Mouse (Mus musculus): ENCODE data around the gene Pm20d1.

The Pm20d1 gene

DNA sequence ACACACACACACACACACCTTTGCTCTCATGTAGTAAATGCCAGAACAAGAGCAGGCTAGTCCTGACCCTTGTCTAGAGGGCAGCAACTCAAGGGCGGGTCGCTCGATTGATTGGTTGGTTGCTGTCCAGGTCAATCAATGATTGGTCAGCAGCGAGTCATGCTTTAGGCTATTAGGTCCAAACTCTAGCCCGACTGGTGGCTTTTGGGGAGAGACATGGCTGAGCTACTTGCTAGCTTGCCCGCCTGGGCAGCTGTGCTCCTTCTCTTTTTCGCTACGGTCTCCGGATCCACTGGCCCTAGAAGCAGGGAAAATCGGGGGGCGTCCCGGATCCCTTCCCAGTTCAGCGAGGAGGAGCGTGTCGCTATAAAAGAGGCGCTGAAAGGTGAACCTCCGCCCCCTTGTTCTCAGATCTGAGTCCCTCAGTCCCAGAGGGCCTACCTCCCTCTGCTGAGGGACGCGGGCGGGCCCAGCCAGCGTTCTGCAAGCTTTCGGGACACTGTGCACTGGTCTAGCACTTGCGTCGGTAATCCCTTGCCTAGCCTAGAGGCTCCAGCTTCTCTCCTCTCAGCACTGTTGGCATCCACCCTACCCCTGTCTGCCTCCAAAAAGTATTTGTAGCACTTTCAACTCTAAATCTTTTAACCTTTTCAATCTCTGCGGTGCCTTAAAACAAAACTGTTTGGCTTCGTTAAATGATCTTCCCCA, at the start of gene Pm20d1:
Gene Pm20d1, plus strand, starts transcription at position 180 of the 708 bp plus-strand sequence.
- DNase-seq, result no peak

DNA sequence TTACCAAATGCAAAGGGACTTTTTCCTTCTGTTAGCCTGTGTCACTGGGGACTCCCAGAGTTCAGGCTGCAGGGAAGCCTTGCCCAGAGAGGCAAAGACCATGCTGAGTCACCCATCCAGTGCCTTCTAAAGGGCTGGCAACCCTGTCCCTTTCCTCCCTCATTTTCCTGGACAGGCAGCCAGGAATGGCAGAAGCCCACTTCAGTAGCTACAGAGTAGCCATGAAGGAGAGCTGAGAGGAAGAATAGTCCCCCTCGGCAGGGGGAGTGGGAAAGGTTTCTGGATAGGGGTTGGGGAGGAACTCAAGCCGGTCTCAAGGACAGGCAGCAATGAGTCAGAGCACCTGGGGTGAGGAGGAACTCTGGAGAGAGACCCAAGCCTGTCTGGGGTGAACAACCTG, 49.4 kb upstream of the Pm20d1 start:
- DNase-seq, result no peak

DNA sequence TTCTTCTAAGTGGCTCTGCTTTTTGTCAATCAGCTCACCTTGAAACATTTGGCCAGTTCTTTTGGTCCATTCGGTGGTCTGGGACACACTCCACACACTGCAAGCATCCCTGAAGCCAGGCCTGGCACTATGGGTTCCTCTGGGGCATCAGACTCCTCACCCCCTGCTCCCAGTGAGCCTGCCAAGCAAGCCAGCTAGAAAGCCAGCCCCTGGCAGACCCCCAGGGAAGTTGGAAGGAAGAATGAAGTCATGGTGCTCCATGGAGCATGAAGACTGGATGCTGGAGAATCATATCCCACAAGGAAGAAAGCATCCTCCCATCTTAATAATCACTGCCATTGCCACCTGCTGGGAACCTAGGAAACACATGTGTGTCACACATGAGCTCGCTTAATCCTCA, 48.5 kb upstream of the Pm20d1 start:
- no peak for DNase-seq

DNA sequence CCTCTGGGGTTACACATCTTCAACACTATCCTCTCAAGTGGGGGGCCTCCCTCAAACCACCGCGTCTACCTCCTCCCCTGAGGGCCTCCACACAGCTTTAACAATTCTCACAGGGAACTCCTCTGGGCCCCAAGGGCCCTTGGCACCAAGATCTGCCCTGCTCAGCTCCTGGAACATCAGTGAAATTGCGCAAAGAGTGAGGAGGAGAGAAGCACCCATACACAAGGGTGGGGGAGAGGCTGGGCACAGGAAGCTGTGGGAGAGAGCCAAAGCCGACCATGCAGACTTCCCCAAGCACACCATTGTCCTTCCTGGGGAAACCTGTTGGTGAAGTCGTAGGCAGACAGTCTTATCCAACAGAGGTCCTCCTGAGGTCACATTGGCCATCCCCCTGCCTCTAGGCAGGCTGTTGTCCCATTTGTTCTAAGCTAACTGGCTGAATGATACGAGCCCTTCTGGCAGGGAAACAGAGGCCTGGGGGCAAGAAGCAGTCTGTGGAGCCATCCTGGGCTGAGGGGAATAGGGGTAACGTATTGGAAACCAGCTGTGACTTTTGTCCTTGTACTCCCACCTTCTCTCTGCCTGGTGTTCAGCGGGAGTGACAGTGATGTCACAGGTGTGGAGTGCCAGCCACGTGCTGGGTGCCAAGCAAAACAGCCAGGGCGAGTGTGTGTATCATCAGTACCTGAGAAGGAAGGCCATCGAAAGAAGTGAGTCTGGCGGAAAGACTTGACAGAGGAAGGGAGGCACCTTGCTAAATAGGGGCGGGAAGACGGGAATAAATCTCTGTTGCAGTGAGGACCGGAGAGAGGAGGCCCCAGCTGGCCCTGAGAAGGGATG, 47.3 kb upstream of the Pm20d1 start:
- DNase-seq, result no peak

DNA sequence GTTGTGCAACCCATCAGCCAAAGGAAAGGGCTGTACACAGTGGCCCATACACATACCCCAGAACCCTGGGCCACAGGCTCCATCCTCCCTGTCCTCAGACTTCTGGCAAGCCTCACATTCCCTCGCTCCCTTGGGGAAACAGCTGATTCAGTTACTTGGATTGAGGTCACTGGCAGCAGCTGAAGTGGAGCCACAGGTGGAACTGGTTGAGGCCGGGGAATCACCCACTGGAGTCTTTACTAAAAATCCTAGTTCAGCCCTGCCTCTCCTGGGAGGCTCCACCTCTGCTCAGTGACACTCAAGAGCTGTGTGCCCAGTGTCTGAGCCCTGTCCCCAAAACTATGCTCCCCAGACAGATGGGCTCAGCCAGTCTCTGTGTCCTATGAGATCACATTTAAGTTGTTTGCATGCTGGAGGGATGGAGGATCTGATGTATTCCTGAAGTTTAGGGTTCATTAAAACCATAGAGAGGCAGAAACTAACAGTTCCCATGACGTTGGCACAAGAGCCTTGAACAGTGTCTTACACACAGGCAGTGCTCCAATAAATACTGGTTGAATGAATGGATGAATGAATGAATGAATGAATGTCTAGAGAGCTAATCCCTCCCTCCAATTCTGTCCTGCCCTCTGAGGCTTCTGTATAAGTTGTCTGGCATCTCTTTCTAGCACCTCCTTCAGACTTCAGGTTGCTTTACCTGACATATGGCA, 45.8 kb upstream of the Pm20d1 start:
- DNase-seq, result no peak

DNA sequence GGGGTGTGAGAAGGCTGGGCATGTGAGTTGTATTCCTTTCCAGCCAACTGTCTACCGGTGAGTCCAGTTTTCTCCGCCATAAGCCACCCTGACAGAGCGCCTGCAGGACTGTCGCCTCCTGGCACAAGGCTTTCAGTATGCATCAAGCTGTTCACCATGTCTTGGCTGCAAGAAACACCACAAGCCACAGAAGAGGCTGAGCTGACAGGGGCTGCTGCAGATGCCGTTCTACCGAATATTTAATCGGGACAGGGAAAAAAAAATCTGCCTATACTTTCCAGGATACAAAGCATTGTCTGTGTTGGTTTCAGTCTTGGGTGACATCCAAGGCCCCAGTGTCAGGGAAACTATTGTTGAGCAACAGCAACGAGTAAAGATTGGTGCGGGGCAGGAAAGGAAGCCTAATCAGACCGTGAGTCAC, 45.3 kb upstream of the Pm20d1 start:
- no peak for DNase-seq

DNA sequence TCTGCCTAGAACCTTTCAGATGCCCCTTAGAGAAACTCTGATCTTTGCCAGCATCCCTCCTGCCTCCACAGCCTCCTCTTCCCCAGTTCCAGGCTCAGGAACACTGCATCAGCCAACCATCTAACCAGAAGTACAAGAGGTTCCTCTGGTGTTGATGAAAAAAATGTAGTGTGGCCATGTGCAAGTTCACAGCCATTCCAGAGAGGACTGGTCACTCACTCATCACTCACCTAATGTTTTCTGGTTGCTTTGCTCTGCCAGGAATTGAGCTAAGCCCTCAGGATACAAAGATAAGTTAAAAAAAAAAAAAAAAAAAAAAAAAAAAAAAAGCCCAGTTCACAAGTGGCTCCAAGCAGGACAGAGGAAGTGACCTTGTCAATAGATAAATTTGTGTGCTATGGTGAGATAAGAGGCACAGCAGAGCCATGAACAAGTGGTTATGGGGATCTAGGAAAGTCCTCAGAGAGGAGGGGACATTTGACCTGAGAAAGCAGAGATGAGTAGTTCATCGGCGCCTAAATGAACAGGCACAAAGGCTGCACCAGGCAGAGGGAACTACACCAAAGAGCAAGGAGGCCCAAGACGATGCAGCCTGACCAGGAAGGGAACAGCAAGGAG, 42.9 kb upstream of the Pm20d1 start:
- no peak for DNase-seq

DNA sequence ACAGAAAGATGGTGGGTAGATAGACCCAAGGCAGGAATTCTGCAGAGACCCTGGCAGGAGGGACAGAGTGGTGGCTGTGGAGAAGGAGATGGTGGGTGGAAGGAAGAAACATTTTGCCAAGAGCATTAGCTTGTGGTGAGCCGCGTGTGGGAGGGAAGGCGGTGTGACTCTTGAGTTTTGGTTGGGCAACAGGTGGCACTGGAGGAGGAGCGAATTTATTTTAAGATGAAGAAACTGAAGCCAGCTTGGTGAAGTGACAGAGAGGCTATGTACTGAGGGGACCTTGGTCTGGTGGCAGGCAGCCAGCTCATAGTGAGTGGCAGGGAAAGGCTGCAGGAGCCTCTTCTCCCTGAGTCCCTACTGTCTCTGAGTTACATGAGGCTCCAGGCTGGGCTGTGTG, 42.3 kb upstream of the Pm20d1 start:
- no peak for DNase-seq

DNA sequence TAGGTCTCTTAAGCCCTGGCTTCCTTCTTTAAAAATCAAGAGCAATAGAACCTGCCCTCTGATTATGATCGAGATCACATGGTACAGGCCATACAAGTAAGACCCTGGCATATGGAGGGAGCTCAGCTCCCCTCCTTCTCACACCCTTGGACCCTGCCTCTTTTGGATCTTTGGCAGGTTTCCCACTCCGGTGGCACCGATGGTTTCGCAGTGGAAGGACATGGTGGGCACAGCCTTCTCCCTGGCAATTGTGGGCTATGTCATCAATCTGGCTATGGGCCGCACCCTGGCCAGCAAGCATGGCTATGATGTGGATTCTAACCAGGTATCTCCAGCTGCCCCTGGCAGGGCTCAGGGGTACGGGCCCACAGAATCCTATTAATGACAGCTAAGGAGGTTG, 40.0 kb upstream of the Pm20d1 start:
- DNase-seq, result no peak

DNA sequence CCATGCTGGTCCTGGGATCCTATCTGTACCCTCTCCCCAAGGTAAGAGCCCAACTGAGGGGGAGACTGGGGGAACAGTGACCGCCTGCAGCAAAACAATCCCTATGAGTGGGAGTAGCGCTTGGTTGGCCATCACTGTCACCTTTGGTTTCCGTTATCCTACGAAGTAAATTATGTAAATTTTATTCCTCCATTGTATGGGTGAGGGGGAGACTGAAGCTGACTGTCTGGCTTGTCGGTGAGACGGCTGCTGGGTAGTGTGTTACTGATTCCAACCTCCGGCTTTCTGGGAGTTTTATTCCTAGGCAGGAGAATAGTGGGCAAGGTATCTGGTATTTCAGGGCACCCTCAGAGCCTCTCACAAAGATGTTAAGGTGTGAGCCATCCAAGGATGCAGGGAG, 38.4 kb upstream of the Pm20d1 start:
- DNase-seq, result no peak

DNA sequence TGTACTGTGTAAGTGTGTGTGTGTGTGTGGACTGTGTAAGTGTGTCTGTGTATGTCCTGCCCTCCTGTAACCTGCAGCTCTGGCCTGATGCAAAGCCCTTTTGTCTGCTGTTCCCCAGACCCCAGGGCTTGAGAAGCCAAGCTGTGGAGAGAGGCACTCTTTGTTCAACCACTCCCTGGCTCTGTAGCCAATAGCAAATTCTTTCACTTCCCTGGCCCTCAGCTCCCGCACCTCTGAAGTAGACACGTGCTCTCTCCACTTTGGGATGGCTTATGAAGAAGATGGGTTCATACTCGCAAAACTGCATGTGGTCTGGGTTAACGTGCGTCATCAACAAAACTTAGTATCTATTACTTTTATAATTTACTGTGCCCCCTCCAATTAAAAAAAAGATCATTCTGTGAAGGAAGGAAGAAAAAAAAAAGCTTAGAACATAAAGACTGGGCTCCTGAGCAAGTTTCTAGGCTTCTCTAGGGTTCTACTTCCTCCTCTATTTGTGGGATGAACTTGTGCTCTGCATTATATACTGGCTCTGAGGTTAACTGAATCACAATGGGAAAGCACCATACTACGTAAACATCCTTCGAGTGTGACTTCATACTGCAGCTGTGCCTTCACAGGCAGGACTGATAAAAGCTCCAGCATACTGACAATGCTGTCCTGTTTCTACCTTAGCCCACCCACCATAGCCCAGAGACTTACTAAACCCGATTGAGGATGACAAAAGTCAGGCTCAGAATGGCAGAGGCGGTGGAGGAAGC, 37.3 kb upstream of the Pm20d1 start:
- no peak for DNase-seq

DNA sequence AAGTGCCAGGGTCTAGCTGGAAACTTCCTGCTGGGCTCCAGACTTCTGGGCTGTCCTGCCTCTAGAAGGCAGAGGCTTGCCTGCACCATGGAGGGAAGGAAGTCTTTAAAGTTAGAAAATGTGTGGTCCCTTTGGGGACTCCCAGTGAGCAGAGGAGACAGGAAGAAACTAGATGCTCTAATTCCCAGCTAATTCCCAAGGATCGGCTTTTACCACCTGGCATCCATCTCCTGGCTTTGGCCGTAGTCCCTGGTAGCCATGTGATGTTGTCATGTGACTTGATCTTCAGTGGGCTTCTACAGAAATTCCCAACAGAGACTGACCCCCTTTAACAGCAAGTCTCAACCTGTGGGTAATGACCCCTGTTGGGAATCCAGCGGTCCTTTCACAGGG, 36.8 kb upstream of the Pm20d1 start:
- no peak for DNase-seq

DNA sequence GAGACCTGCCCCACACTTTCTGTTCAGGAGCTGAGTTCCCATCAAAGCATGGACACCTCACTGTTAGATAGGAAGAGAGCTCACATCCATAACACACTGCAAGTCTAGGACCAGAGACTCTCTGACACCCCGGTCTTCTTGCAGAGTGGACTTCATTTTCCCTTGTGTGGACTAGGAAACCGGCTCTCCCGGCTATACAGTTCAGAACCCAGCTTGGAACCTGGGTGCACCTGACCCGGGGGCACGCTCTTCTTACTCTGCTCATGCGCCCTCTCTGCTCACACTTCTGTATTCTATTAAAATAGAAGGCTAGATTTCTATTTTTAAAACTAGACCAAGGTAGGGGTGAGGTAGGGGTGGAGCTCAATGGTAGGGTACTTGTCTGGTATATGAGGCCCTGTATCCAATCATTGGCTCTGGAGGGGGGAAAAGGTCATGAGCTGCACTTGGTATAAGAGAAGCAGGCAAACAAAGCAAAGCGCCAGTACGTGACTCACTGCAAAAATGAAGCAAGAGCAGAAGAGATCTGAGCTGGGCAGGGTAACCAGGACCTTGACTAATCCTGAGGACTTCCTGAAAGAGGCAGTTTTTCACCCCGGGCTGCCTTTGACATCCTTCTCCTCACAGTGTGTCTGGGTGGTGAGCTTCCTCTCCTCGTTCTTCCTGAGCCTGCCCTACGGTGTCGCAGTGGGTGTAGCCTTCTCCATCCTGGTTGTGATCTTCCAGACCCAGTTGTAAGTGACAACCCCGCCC, 35.9 kb upstream of the Pm20d1 start:
- peak in 1 of 2 experiments; percentile 1 for DNase-seq

DNA sequence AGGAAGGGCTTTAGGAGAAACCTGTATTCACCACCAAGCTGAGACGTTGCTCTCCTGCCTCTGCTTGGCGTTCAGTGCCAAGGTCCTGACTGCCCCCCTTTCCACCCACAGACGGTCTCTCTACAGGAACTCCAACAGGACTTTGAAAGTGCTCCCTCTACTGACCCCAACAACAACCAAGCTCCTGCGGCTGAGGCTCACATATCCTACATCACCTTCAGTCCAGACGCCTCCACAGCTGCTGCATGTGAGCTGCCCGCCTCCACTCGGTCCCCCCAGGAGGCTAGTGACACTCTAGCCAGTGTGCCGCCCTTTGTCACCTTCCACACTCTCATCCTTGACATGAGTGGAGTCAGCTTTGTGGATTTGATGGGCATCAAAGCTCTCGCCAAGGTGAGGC, 33.5 kb upstream of the Pm20d1 start:
- no peak for DNase-seq

DNA sequence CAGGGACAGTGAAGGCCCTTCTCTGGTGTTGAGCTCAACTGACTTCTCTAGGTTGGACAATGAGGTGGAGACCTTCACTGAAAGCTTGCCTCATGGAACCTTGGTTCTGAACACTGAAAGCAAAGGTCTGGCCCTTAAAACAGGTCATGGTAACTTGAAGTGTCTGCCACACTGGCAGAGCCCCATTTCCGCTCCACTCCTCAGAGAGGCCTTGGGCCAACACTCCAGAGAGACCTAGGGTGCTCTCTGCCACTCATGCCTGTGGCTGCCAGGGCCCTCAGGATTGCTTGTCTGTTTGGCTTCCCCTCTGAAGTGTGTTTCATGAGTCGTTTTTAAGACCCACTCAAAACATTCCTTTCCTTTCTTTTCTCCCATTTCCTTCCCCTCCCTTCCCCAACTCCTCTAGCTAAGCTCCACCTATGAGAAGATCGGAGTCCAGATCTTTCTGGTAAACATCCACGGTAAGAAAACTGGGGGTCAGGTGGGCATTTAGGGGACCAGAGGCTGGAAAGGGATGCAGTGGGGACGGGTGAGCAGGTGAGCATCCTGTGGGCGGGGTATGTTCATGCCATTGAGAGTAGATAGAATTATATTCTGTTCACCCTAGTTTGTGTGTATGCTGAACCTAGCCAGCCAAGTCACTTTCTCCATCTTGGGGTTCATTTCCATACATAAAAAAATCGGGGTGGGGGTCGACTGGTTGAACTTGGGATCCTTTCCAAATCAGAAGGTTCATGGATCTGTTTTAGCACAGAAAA, 32.4 kb upstream of the Pm20d1 start:
- DNase-seq, result no peak

DNA sequence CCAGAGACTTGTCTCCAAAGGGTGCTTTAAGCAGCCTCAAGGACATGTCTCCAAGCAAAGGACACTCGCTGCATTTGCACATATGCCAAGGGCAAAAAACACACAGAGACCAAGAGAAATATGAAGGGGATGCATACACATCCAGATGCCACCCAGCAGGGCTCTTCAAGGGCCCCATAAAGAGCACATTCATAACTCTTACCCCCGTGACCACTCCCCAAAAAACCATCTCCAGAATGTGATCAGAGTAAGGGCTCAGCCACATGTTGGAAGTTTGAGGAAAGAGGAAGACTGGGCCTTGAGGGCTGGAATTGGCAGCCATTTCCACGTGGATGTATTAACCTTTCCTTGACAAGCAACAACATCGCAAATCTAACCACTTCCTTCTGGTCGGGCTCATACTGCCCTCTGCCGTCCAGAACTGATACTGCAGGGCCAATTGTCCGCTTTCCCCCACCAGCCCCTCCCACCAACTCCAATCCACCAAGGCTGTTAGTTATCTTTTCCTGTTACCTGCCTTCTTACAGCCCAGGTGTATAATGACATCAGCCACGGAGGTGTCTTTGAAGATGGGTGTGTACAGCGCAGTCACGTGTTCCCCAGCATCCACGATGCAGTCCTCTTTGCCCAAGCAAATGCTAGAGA, 31.7 kb upstream of the Pm20d1 start:
- DNase-seq, result peak; percentile 38 to 39

DNA sequence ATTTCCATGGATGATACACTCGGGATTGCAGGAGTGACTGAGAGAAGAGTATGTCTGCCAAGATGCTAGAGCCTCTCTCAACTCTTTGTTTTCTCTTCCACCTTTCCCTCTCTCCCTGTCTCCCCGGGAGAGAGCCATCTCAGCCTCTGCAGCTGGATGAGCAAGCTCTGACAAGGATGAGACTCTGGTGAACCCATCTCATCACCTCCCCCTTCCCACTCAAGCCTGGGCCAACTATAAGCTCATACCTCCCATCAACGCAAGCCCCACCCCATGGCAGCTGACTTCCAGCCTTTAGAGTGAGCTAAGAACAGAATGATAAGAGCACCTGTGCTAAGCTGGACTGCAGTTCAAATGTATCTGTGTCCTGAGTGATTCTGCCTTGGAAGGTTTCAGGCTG, 27.9 kb upstream of the Pm20d1 start:
- no peak for DNase-seq

DNA sequence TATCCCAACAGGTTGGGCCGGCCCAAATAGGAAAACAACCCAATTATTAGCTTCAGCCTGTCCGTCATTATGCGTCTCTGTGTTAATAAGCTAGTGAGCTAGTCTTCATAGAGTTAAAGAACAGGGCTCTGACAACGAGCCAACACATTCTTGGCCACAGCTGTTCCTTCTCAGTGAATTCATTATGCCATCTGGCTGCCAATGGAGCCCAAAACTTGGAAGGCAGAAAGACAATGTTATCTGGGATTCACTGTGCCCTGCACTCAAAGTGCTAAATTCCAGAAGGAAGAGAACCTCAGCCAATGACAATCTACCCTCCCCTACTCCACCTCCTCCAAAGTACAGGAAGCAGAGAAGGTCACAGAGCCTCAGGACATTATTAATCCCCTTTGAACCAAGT, 26.5 kb upstream of the Pm20d1 start:
- DNase-seq, result no peak

DNA sequence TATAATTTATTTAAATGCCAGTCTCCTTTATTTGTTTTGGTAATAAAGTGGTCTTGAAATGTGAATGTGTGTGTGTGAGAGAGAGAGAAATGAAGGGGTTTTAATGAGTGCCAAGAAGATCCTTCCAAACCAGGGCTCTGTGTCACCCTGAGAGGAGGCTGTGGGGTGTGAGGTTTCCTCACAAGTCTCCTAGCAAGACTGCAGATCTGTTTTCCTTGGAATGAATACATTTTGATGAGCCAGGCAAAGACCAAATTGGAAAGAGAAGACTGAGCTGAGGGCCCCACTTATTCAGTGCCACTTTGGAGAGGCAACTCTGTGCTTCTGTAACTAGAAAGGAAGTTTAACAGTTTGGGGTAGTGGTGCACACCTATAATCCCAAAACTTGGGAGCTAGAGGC, 25.7 kb upstream of the Pm20d1 start:
- DNase-seq, result no peak

DNA sequence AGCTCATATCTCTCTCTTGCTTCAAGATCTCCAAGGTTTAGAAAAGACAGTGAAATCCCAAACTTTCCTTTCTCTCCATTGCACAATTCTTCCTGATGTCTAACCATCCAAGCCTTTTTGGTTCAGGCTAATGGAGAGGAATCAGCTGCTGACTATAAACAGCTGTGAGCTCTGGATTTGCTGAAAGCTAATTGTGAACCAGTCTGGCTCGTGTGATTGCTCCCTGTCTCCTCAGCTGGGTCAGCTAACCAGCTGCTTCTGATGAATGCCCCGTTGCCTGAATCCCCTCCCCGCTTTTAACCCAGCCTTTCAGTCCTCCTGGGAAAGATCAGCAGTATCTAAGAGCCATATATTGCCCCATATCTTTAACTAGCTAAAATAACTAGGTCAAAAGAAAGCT, 2.6 kb upstream of the Pm20d1 start:
- DNase-seq, result no peak

Data from thymus, adult 18-20 months (tissue).